Mouse (Mus musculus): ENCODE data around the gene Zfp385a.

DNA sequence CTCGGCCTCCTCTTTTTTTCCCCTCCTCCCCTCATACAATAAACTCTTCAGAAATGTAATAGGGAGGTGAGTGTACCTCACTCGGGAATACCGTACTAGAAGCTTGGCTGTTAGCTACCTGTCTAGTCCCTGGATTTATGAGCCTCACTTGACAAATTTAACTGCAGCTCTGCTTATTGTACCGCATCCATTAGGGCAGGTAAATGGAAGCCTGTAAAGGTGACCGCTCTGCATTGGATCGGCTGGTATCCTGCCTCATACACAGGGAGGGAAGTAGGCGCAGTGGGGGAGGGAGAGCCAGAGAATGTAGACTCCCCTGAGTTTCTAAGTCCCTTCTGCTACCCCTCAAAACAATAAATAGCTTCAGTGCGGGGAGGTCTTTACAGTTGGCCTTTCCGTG, 49.0 kb downstream of the Zfp385a start:
- TF ChIP-seq CTCF (conservative IDR thresholded peaks at IDR 0.05; ENCODE audit: low read length) (no peak), POU5F1 (IDR thresholded peaks at IDR 0.05; ENCODE audit: borderline replicate concordance, low read length) (no peak), NANOG (IDR thresholded peaks at IDR 0.05; ENCODE audit: borderline replicate concordance, low read length) (no peak)

All from E14TG2a.4 (cell line).